Mouse (Mus musculus) limb, embryonic 14.5 days (tissue): ENCODE data around the gene Ap2b1. TPM values are rescaled to one million over a fixed set of nuclear protein-coding genes. Genes with fewer than 3 reads are reported as not detected.

Experiments
- ATAC-seq: fragments of 200-750 bp; cut with Nextera tagmentation; 2 replicates; pipeline ENCODE4 v1.8.0; 2017; ENCODE audit warnings: low read depth, moderate number of reproducible peaks, moderate TSS enrichment; ENCODE audit not compliant: low FRiP score
- DNase-seq: peaks from one replicate; pipeline ENCODE4 v3.0.0-alpha.2; 2015; ENCODE audit warnings: low spot score
- H3K27ac ChIP-seq: fragments of 300-500 bp; sonication (generic); replicated peaks from 2 replicates; pipeline ENCODE4 v1.5.1; 2014; ENCODE audit warnings: low read depth, mild to moderate bottlenecking, low read length, moderate library complexity, mixed read lengths
- H3K27me3 ChIP-seq: fragments of 300-500 bp; sonication (generic); 2 replicates; pipeline ENCODE4 v1.6.1; 2014; ENCODE audit warnings: low read length, mixed read lengths; ENCODE audit not compliant: control insufficient read depth, insufficient read depth
- H3K36me3 ChIP-seq: fragments of 300-500 bp; sonication (generic); 2 replicates; pipeline ENCODE4 v1.6.1; 2014; ENCODE audit warnings: mild to moderate bottlenecking, low read length, moderate library complexity, mixed read lengths; ENCODE audit not compliant: control insufficient read depth, insufficient read depth
- H3K4me1 ChIP-seq: fragments of 300-500 bp; sonication (generic); 2 replicates; pipeline ENCODE4 v1.6.1; 2014; ENCODE audit warnings: antibody characterized with exemption, low read length, mixed read lengths; ENCODE audit not compliant: control insufficient read depth, insufficient read depth
- H3K4me2 ChIP-seq: fragments of 300-500 bp; sonication (generic); replicated peaks from 2 replicates; pipeline ENCODE4 v1.6.1; 2014; ENCODE audit warnings: low read depth, mild to moderate bottlenecking, low read length, moderate library complexity; ENCODE audit not compliant: severe bottlenecking
- H3K4me3 ChIP-seq: fragments of 300-500 bp; sonication (generic); replicated peaks from 2 replicates; pipeline ENCODE4 v1.5.1; 2014; ENCODE audit warnings: low read length
- H3K9ac ChIP-seq: fragments of 300-500 bp; sonication (generic); 2 replicates; pipeline ENCODE4 v1.6.1; 2014; ENCODE audit warnings: mild to moderate bottlenecking, low read depth, low read length, moderate library complexity; ENCODE audit not compliant: severe bottlenecking
- H3K9me3 ChIP-seq: fragments of 300-500 bp; sonication (generic); 2 replicates; pipeline ENCODE4 v1.6.1; 2016; ENCODE audit warnings: low read length; ENCODE audit not compliant: control insufficient read depth
- POLR2A ChIP-seq: fragments of 200-500 bp; IDR thresholded peaks from 2 replicates; pipeline ENCODE4 v1.8.0; 2012; ENCODE audit warnings: inconsistent platforms, mild to moderate bottlenecking, moderate library complexity, borderline replicate concordance; ENCODE audit not compliant: insufficient read depth, insufficient read length; ENCODE audit errors: extremely low read depth
- WGBS: fragments of 180-500 bp; shearing (Covaris S2); extraction: QIAGEN DNeasy Blood & Tissue Kit; methylation state at CpG from one replicate; pipeline ENCODE4 v1.1.7; 2014; 5-methylcytosine and 5-hydroxymethylcytosine counted together
- polyA plus RNA-seq, 2 experiments: library from polyadenylated mRNA; depleted of rRNA in 1 of 2; stranded (reverse) in 1 of 2; unstranded in 1 of 2; fragments of >200 nt; fragmentation: Nextera tagmentation in 1 of 2; extraction: Ambion mirVana in 1 of 2; gene quantifications; 2 replicates each; pipeline versions ENCODE4 v1.2.1 to v1.2.3; 2012 to 2014

Gene Ap2b1
- polyA plus RNA-seq, 2 experiments: 49.6 to 62.4 TPM

GRCm38 (mm10) chr11:83371267-83371666, 72.4 kb downstream of the Ap2b1 start:
- WGBS: 93% methylated on average over 4 of the region's 4 CpGs
- no peak for ATAC-seq
- H3K27me3 ChIP-seq: no peaks in the 10 kb centered on the region
- no peak overlapping the region for H3K27ac ChIP-seq
- H3K36me3 ChIP-seq: peaks cover 72% of the 10 kb centered on the region
- TF ChIP-seq POLR2A: no peak
- no peak for DNase-seq
- H3K4me3 ChIP-seq: no peak overlapping the region
- no peaks in the 10 kb centered on the region for H3K9me3 ChIP-seq
- H3K4me1 ChIP-seq: no peaks in the 10 kb centered on the region
- H3K4me2 ChIP-seq: no peak overlapping the region
- no peak overlapping the region for H3K9ac ChIP-seq

- Histone ChIP-seq H3K4me2 (no peak overlapping the region), H3K9me3 (no peaks in the 10 kb centered on the region), H3K36me3 (peaks cover 42% of the 10 kb centered on the region), H3K4me3 (no peak overlapping the region), H3K9ac (no peak overlapping the region), H3K27me3 (no peaks in the 10 kb centered on the region), H3K27ac (no peak overlapping the region), H3K4me1 (no peaks in the 10 kb centered on the region)
- ATAC-seq: no peak
- WGBS: 53% methylated on average over 7 of the region's 7 CpGs
- TF ChIP-seq POLR2A: no peak
- DNase-seq: no peak
Observed at GRCm38 (mm10) chr11:83379745-83380341, 81.0 kb downstream of the Ap2b1 start.

- H3K27ac ChIP-seq: no peak overlapping the region
- TF ChIP-seq POLR2A: no peak
- no peak overlapping the region for H3K9ac ChIP-seq
- no peaks in the 10 kb centered on the region for H3K4me1 ChIP-seq
- ATAC-seq (no peak), DNase-seq (no peak)
- no peaks in the 10 kb centered on the region for H3K9me3 ChIP-seq
- no peaks in the 10 kb centered on the region for H3K27me3 ChIP-seq
- peaks cover 19% of the 10 kb centered on the region; the same call in 1 of the 2 replicates for H3K36me3 ChIP-seq
- no peak overlapping the region for H3K4me2 ChIP-seq
- H3K4me3 ChIP-seq: no peak overlapping the region
- 43% methylated on average over 9 of the region's 9 CpGs for WGBS
Observed at GRCm38 (mm10) chr11:83382876-83383531, 84.2 kb downstream of the Ap2b1 start.

- H3K36me3 ChIP-seq: peaks cover 17% of the 10 kb centered on the region; the same call in 1 of the 2 replicates
- H3K9ac ChIP-seq: no peak overlapping the region
- WGBS: 68% methylated on average over 1 of the region's 1 CpGs
- no peak overlapping the region for H3K4me3 ChIP-seq
- H3K27ac ChIP-seq: no peak overlapping the region
- no peak overlapping the region for H3K4me2 ChIP-seq
- no peaks in the 10 kb centered on the region for H3K27me3 ChIP-seq
- no peak for TF ChIP-seq POLR2A
- no peaks in the 10 kb centered on the region for H3K4me1 ChIP-seq
- ATAC-seq (no peak), DNase-seq (no peak)
- no peaks in the 10 kb centered on the region for H3K9me3 ChIP-seq
Observed at GRCm38 (mm10) chr11:83383532-83383887, 84.7 kb downstream of the Ap2b1 start.

GRCm38 (mm10) chr11:83393062-83393461, 94.2 kb downstream of the Ap2b1 start:
- 90% methylated on average over 4 of the region's 4 CpGs for WGBS
- Histone ChIP-seq H3K4me2 (no peak overlapping the region), H3K9me3 (no peaks in the 10 kb centered on the region), H3K4me3 (no peak overlapping the region), H3K4me1 (no peaks in the 10 kb centered on the region), H3K27ac (no peak overlapping the region), H3K27me3 (no peaks in the 10 kb centered on the region), H3K36me3 (peaks cover 60% of the 10 kb centered on the region), H3K9ac (no peak overlapping the region)
- ATAC-seq (no peak), DNase-seq (no peak)
- TF ChIP-seq POLR2A: no peak
